Mouse (Mus musculus): ENCODE data around the gene Zfp663. TPM values are rescaled to one million over a fixed set of nuclear protein-coding genes. Genes with fewer than 3 reads are reported as not detected.

The Zfp663 gene
- polyA plus RNA-seq, 1 experiment from 2014 or later = 5.5 TPM

DNA sequence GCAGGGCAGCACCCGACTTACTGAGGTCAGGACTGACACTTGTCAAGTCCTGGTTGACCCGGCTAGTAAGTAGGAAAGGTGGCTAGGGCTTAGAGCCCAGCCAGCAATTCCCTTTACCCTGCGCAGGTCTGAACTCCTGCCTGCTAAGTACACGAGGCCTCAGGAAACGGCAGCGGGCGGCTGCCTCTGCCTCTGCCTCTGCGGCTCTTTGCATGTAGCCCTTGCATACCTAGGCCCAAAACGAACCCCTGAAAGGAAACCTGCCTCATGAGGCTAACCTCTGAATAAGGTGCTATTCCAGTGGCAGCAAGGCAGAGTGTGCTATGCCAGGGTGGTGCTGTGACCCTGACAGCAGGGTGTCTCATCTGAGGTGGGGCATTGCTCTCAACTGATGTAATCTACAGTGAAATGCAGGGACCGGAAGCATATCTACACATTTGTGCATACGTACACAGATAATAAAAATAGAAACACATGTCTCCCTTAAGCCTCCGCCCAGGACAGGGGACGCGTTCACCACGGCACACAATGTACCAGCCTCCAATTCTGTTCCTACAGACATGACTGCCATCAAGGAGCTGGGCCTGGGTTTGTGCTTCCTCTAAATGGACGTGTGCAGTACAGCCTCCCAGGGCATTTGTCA, 50.8 kb downstream of the Zfp663 start:
- H3K9ac ChIP-seq = peak overlapping the region; percentile 0
- no peaks in the 10 kb centered on the region; the same call in 1 of the 2 replicates for H3K27me3 ChIP-seq
- ATAC-seq (ENCODE audit: low FRiP score) = no peak
- H3K4me3 ChIP-seq = no peak overlapping the region
- WGBS = 48% methylated on average over 16 of the region's 16 CpGs
- H3K4me2 ChIP-seq (replicated peaks) = peak overlapping the region; percentile 36
- H3K36me3 ChIP-seq = peaks cover 30% of the 10 kb centered on the region
- H3K4me1 ChIP-seq = peaks cover 66% of the 10 kb centered on the region
- no peaks in the 10 kb centered on the region for H3K9me3 ChIP-seq (replicated peaks)
- peak overlapping the region; percentile 97 for H3K27ac ChIP-seq

DNA sequence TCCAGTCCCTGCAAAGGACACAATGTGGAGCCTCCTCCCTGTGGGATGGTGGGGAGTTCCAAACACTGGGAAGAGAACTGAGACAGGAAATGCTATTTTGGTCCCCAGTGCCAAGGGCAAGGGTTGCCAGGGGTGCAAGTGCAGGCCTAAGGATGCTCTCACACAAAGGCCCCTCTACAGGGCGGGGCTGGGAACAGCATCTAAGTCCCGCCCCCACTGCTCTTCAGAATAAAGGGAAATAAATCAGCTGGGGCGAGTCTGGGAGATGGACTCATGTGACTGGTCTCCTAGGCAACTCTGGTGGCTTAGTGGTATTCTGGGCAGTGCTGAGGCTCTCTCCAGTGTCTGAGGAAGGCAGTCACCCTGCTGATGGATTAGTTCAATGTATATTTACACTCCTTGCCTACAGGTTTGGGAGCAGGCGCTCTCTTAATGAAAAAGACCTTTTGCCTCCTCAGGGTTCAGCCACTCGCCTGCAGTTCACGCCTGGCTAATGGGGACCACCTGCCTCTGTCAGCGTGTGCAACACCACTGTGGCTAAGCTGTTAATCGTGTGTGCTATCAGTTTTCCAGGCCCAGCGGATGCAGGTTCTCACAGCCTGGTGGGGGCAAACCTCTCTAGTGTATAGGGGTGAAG, 51.6 kb downstream of the Zfp663 start:
- Histone ChIP-seq H3K4me3 (no peak overlapping the region), H3K9ac (peak overlapping the region; percentile 50), H3K9me3 (replicated peaks) (no peaks in the 10 kb centered on the region), H3K36me3 (peaks cover 37% of the 10 kb centered on the region), H3K4me1 (peaks cover 59% of the 10 kb centered on the region), H3K4me2 (replicated peaks) (peak overlapping the region; percentile 36), H3K27ac (peak overlapping the region; percentile 97), H3K27me3 (no peaks in the 10 kb centered on the region; the same call in 1 of the 2 replicates)
- ATAC-seq (ENCODE audit: low FRiP score) = peak; percentile 94
- WGBS = 1% methylated on average over 9 of the region's 9 CpGs

DNA sequence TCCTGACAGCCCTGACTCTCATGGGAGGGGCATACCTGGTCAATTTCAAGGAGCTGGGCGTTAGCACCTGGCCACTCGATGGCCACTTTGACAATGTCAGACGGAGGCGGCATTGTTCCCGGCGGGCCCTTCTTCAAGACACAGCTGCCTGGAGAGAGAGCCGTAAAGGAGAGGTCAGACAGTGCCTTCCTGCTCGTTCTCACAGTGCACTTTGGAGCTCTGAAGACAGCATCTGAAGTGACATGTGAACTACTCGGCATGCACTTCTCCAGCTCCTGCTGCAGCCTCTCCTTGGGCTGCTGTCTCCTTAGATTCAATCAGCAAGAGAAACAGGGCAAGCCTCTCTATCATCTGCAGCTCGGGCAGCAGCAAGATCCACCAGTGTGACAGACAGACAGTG, 52.3 kb downstream of the Zfp663 start:
- H3K9ac ChIP-seq = peak overlapping the region; percentile 50
- H3K4me2 ChIP-seq (replicated peaks) = peak overlapping the region; percentile 31
- no peaks in the 10 kb centered on the region for H3K27me3 ChIP-seq
- H3K4me3 ChIP-seq = no peak overlapping the region
- peaks cover 56% of the 10 kb centered on the region for H3K4me1 ChIP-seq
- 41% methylated on average over 10 of the region's 10 CpGs for WGBS
- no peak for ATAC-seq (ENCODE audit: low FRiP score)
- H3K27ac ChIP-seq = peak overlapping the region; percentile 97
- no peaks in the 10 kb centered on the region for H3K9me3 ChIP-seq (replicated peaks)
- H3K36me3 ChIP-seq = peaks cover 41% of the 10 kb centered on the region

DNA sequence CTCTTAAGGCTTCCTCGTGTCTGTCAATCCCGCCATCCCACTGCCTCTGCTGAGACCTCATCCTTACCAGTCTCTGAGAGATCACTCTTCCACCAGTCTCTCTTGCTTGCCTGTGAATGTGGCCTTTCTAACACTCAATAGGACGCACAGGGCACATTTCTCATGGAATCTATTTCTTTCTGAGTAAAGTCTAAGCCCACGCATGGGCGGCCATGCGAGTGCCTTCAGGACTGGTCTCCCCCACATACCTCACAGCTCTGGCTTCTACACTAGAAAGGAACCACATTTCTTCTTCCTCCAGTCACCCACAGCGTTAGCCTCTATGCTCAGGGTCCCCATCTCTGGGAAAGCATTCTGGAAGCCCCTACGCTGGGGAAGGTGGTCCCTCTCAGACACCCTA, 54.3 kb downstream of the Zfp663 start:
- Histone ChIP-seq H3K9me3 (replicated peaks) (no peaks in the 10 kb centered on the region), H3K9ac (no peak overlapping the region), H3K27me3 (no peaks in the 10 kb centered on the region), H3K4me1 (peaks cover 64% of the 10 kb centered on the region), H3K36me3 (peaks cover 56% of the 10 kb centered on the region), H3K4me2 (replicated peaks) (no peak overlapping the region), H3K4me3 (no peak overlapping the region), H3K27ac (no peak overlapping the region)
- ATAC-seq (ENCODE audit: low FRiP score) = no peak
- 87% methylated on average over 8 of the region's 8 CpGs for WGBS

DNA sequence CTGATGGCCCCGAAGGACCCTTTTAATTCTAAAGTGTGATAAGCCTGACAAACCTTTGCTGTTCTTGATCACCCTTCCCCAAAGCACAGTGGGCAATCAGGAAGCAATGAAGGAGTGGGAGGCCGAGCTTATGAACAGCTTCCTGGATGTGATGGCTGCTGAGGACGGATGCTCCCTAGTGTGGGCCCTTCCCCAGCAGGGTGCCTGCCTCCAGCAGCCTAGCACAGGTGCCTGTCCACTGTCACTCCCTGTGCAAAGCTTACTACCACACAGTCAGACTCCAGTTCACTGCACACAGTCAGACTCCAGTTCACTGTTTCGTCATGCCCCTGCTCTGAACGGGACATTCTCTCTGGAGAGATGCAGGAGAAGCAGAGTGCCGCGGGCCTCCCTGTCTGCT, 56.1 kb downstream of the Zfp663 start:
- ATAC-seq (ENCODE audit: low FRiP score) = no peak
- Histone ChIP-seq H3K4me3 (no peak overlapping the region), H3K9me3 (replicated peaks) (no peaks in the 10 kb centered on the region), H3K27ac (no peak overlapping the region), H3K36me3 (peaks cover 70% of the 10 kb centered on the region), H3K4me2 (replicated peaks) (no peak overlapping the region), H3K9ac (no peak overlapping the region), H3K4me1 (peaks cover 49% of the 10 kb centered on the region), H3K27me3 (no peaks in the 10 kb centered on the region)
- WGBS = 77% methylated on average over 7 of the region's 7 CpGs

DNA sequence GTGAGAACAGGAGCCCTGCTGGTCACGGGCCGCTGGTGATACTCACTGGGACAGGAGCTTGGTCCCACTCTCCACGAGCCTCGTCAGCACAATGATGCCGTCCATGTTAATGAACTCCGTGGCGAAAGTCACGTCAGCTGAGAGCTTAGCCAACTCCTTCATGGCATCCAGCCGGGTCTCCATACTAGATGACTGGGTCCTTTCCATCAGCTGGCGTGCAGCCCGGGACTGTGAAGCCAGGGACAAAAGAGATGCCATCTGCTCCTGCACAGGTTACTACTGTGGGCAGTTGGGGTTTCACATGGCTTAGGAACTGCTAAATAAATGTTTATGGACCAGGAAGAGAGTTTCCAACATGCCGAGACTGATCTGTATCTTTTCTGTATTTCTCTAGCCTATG, 57.0 kb downstream of the Zfp663 start:
- Histone ChIP-seq H3K27ac (no peak overlapping the region), H3K4me1 (peaks cover 41% of the 10 kb centered on the region), H3K4me2 (replicated peaks) (no peak overlapping the region), H3K27me3 (no peaks in the 10 kb centered on the region), H3K36me3 (peaks cover 74% of the 10 kb centered on the region), H3K4me3 (no peak overlapping the region), H3K9me3 (replicated peaks) (no peaks in the 10 kb centered on the region), H3K9ac (no peak overlapping the region)
- no peak; the same call in 1 of the 2 replicates for ATAC-seq (ENCODE audit: low FRiP score)
- 68% methylated on average over 12 of the region's 12 CpGs for WGBS

DNA sequence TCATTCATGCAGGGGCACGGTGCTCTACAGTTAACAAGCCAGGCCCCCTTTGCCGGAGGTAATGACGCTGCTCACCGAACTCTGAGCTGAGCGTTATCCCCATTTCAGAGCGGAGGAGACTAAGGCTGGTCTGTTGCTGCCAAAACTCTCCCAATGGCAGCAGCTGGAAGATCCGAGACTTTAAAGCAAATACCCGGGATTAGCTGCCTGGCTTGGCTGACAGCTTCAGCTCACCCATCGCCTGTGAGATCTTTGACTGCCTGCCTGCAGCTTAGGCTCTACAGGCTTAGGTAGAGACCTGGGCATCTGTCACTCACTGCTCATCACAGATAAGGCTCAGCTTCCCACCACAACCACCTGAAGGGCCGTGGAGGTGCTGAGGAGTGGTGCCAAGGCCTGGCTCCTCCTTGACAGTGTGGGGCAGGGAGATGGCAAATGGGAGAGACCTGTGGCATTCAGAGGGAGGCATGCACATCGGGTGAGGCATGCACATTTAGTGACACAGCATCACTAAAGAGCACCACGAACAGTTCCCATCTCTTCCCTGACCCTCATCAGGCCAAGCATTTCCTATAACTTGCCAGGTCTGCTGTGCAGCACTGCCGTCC, 57.6 kb downstream of the Zfp663 start:
- Histone ChIP-seq H3K27me3 (no peaks in the 10 kb centered on the region), H3K4me3 (no peak overlapping the region), H3K4me1 (peaks cover 34% of the 10 kb centered on the region), H3K9me3 (replicated peaks) (no peaks in the 10 kb centered on the region), H3K36me3 (peaks cover 79% of the 10 kb centered on the region), H3K27ac (no peak overlapping the region; the same call in 1 of the 2 replicates), H3K9ac (peak overlapping the region; percentile 24; the same call in 1 of the 2 replicates), H3K4me2 (replicated peaks) (no peak overlapping the region)
- 56% methylated on average over 13 of the region's 13 CpGs for WGBS
- ATAC-seq (ENCODE audit: low FRiP score) = no peak

DNA sequence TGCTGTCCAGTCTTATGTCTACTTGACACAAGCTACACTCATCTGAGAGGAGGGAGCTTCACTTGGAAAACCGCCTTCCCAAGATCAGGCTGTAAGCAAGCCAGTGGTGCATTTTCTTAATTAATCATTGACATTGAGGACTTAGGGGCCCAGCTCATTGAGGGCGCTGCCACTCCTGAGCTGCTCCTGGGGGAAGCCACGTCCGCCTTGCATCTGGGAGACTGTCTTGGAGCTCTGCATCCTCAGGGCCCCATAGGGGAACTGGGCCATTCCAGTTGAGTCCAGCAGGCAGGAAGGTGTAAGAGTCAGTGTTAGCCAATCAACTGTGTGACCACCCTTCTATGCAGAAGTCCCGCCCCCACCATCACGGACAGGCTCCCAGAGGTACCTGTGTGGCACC, 60.7 kb downstream of the Zfp663 start:
- Histone ChIP-seq H3K27ac (no peak overlapping the region), H3K27me3 (no peaks in the 10 kb centered on the region), H3K4me3 (no peak overlapping the region), H3K4me2 (replicated peaks) (no peak overlapping the region), H3K4me1 (peaks cover 22% of the 10 kb centered on the region), H3K9me3 (replicated peaks) (no peaks in the 10 kb centered on the region), H3K9ac (no peak overlapping the region), H3K36me3 (peaks cover 72% of the 10 kb centered on the region)
- 89% methylated on average over 6 of the region's 6 CpGs for WGBS
- no peak for ATAC-seq (ENCODE audit: low FRiP score)

DNA sequence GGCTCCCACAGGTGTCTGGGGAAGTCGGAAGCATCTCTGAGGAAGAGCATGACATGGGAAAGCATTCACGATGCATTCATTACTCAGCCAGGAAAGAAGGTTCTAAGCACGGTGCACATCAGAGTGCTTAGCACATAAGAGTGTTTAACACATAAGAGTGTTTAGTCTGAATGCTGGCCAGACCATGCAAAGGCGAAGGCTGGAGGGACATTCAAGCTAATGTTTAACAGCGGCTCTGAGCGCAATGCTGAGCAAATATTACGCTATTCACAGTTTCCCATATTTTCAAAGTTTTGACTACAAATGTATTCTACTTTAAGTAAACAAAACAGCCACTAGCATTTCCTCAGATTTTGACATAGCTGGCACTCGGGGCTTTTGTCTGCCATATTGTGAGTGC, 63.1 kb downstream of the Zfp663 start:
- Histone ChIP-seq H3K4me1 (peaks cover 12% of the 10 kb centered on the region), H3K27me3 (no peaks in the 10 kb centered on the region), H3K4me3 (no peak overlapping the region), H3K9ac (no peak overlapping the region), H3K9me3 (replicated peaks) (no peaks in the 10 kb centered on the region), H3K4me2 (replicated peaks) (no peak overlapping the region), H3K27ac (no peak overlapping the region), H3K36me3 (peaks cover 68% of the 10 kb centered on the region)
- ATAC-seq (ENCODE audit: low FRiP score) = no peak
- 94% methylated on average over 8 of the region's 8 CpGs for WGBS

DNA sequence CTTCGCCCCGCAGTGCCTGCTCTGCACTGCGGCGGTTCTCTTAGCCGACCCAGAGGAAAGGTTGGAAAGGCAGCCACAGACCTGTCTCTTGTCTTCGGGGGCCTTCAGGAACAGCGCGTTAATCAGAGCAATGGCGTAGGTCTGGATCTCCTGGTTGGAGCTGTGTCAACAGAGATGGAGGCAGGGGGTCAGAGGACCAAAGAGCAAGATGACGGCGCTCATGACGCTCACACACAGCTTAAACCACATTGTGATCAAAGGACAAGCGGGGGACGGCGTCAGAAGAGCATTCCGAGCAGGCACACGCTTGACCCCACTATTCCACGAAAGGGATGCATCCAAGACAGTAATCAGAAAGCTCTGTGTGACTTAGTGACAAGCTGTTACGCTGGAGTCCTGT, 63.7 kb downstream of the Zfp663 start:
- Histone ChIP-seq H3K4me1 (peaks cover 6% of the 10 kb centered on the region), H3K4me3 (no peak overlapping the region), H3K9me3 (replicated peaks) (no peaks in the 10 kb centered on the region), H3K27ac (no peak overlapping the region), H3K4me2 (replicated peaks) (no peak overlapping the region), H3K36me3 (peaks cover 70% of the 10 kb centered on the region), H3K9ac (no peak overlapping the region), H3K27me3 (no peaks in the 10 kb centered on the region)
- WGBS = 80% methylated on average over 19 of the region's 19 CpGs
- no peak for ATAC-seq (ENCODE audit: low FRiP score)

DNA sequence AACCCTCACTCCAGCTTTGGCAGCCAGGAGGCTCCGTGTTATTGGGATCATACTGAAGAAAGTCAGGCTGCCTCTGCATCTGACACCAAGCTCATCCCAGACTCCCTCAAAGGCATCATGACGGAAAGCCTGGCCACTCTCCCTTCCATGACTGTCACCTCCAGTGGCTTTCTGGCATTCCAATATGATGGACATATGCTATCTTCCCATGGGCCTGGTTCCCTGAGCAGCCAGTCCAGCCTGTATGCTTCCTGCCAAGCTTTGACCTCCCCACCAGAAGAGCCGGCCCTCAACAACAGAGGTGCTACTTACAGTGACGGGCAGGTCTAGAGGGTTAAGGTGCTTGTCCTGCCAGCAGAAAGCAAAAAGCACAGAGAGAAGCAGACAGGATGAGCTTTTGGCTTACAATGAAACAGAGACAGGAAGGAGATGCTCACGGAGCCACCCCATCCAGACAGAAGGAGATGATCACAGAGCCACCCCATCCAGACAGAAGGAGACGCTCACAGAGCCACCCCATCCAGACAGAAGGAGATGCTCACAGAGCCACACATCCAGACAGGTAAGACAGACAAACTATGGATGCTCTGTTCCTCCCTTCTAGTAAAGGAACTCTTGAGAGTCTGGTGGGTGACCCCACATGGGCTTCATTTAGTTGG, 65.0 kb downstream of the Zfp663 start:
- no peak overlapping the region for H3K4me2 ChIP-seq (replicated peaks)
- WGBS = 87% methylated on average over 6 of the region's 6 CpGs
- H3K9ac ChIP-seq = no peak overlapping the region
- no peaks in the 10 kb centered on the region for H3K27me3 ChIP-seq
- no peaks in the 10 kb centered on the region for H3K9me3 ChIP-seq (replicated peaks)
- peaks cover 75% of the 10 kb centered on the region for H3K36me3 ChIP-seq
- H3K27ac ChIP-seq = no peak overlapping the region
- ATAC-seq (ENCODE audit: low FRiP score) = no peak
- no peak overlapping the region for H3K4me3 ChIP-seq
- H3K4me1 ChIP-seq = no peaks in the 10 kb centered on the region; the same call in 1 of the 2 replicates

DNA sequence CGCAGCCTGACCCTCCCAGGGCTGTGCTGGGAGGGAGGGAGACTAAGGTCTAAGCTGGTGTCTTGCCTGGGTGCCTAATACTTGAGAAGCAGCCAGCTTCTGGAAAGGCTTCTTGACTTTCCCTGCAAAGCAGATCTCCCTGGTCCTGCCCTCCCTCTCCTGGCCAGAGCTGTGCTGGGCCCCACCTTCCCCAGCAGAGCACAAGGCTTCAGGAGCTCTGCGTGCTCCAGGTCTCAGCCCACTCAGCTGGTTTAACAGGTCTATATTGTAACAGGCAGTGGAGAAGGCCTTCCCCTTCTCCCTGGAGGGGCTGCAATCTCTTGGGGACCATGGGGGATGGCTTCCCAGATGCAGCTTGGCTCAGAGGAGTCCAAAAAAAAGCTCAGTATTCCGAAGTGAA, 67.1 kb downstream of the Zfp663 start:
- no peak overlapping the region for H3K4me3 ChIP-seq
- WGBS = 58% methylated on average over 3 of the region's 3 CpGs
- ATAC-seq (ENCODE audit: low FRiP score) = no peak
- H3K9ac ChIP-seq = no peak overlapping the region
- no peaks in the 10 kb centered on the region for H3K9me3 ChIP-seq (replicated peaks)
- no peak overlapping the region for H3K4me2 ChIP-seq (replicated peaks)
- H3K4me1 ChIP-seq = no peaks in the 10 kb centered on the region; the same call in 1 of the 2 replicates
- H3K27me3 ChIP-seq = no peaks in the 10 kb centered on the region
- H3K27ac ChIP-seq = peak overlapping the region; percentile 44; the same call in 1 of the 2 replicates
- H3K36me3 ChIP-seq = peaks cover 80% of the 10 kb centered on the region
